Mouse (Mus musculus) brain, embryonic 14.5 days (tissue): Measurements from ENCODE around the gene Lhx3.
A peak's percentile ranks its signal among the peaks of the same experiment; 100 is the strongest.

Source experiments
- CTCF ChIP-seq: fragments of 200-500 bp; IDR thresholded peaks from 2 replicates; pipeline ENCODE4 v1.5.1; 2012; ENCODE audit warnings: inconsistent platforms, mild to moderate bottlenecking, moderate library complexity, borderline replicate concordance; ENCODE audit not compliant: insufficient read depth, insufficient read length; ENCODE audit errors: extremely low read depth
- POLR2A ChIP-seq: fragments of 200-500 bp; IDR thresholded peaks from 2 replicates; pipeline ENCODE4 v1.6.1; 2012; ENCODE audit warnings: mild to moderate bottlenecking, inconsistent platforms, borderline replicate concordance; ENCODE audit not compliant: poor library complexity, insufficient read depth, insufficient read length, severe bottlenecking; ENCODE audit errors: extremely low read depth

DNA sequence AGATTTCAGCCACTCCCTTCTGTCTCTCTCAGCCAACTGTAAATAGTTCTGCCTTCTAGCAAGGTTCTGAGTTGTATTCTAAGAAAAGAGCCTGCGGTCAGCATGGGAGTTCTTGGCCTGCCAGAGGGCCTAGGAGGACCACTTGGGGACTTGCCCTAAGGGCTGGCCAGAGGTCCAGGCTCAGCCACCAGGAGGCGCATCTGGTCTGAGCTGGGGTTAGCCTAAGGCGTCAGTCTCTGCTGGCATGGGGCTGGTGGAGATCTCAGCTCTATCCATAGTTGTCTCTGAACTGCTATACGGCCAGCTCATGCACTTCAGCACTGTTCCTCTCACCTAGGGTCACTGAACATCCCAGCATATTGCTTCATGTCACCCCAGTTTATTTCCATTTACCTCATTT, 54.8 kb downstream of the Lhx3 start:
- TF ChIP-seq POLR2A (no peak), CTCF (peak; percentile 53)
